Mouse (Mus musculus): Measurements from ENCODE around the gene Hk2. TPM values are rescaled to one million over a fixed set of nuclear protein-coding genes. Genes with fewer than 3 reads are reported as not detected.

Hk2 gene
- polyA plus RNA-seq (2014; fragmentation: Nextera tagmentation; extraction: Ambion mirVana) = 21.7 and 23.1 TPM in 2 replicates

GRCm38 (mm10) chr6:82774321-82774764 lies at the start of gene Hk2:
Gene Hk2 (minus strand): TSS chr6:82774454.
- Histone ChIP-seq H3K9ac (ENCODE audit: low read length) (peak within 1 kb of the TSS; percentile 56), H3K36me3 (ENCODE audit: control insufficient read depth, insufficient read depth, low read length) (no peaks in the 10 kb centered on the region), H3K27ac (ENCODE audit: low read depth, low read length) (peak within 1 kb of the TSS; percentile 58), H3K9me3 (ENCODE audit: control insufficient read depth, low read length) (no peaks in the 10 kb centered on the region), H3K4me2 (ENCODE audit: low read depth, low read length, severe bottlenecking) (peak within 1 kb of the TSS; percentile 93), H3K4me3 (ENCODE audit: low read depth, low read length) (peak within 1 kb of the TSS; percentile 59), H3K27me3 (ENCODE audit: control insufficient read depth, insufficient read depth, low read length) (no peaks in the 10 kb centered on the region), H3K4me1 (replicated peaks; ENCODE audit: control insufficient read depth, insufficient read depth, low read length) (peaks cover 6% of the 10 kb centered on the region; the same call in 1 of the 2 replicates)
- peak; percentile 96 for ATAC-seq (replicated peaks; ENCODE audit: low FRiP score)
- under 1% methylated on average over 39 of the region's 39 CpGs for WGBS
- DNase-seq (ENCODE audit: low spot score) = peak; percentile 96

- DNase-seq (ENCODE audit: low spot score) = no peak
- Histone ChIP-seq H3K27ac (ENCODE audit: low read depth, low read length) (no peak overlapping the region), H3K4me3 (ENCODE audit: low read depth, low read length) (no peak overlapping the region), H3K9ac (ENCODE audit: low read length) (no peak overlapping the region), H3K27me3 (ENCODE audit: control insufficient read depth, insufficient read depth, low read length) (no peaks in the 10 kb centered on the region), H3K9me3 (ENCODE audit: control insufficient read depth, low read length) (no peaks in the 10 kb centered on the region), H3K4me2 (ENCODE audit: low read depth, low read length, severe bottlenecking) (no peak overlapping the region), H3K4me1 (replicated peaks; ENCODE audit: control insufficient read depth, insufficient read depth, low read length) (no peaks in the 10 kb centered on the region), H3K36me3 (ENCODE audit: control insufficient read depth, insufficient read depth, low read length) (no peaks in the 10 kb centered on the region)
- 60% methylated on average over 4 of the region's 4 CpGs for WGBS
- no peak for ATAC-seq (replicated peaks; ENCODE audit: low FRiP score)
These were observed 47.6 kb upstream of the Hk2 start for GRCm38 (mm10) chr6:82821758-82822253.

- DNase-seq (ENCODE audit: low spot score) (no peak), ATAC-seq (replicated peaks; ENCODE audit: low FRiP score) (no peak)
- Histone ChIP-seq H3K4me3 (ENCODE audit: low read depth, low read length) (no peak overlapping the region), H3K27ac (ENCODE audit: low read depth, low read length) (no peak overlapping the region), H3K4me2 (ENCODE audit: low read depth, low read length, severe bottlenecking) (no peak overlapping the region), H3K9ac (ENCODE audit: low read length) (no peak overlapping the region), H3K36me3 (ENCODE audit: control insufficient read depth, insufficient read depth, low read length) (no peaks in the 10 kb centered on the region), H3K27me3 (ENCODE audit: control insufficient read depth, insufficient read depth, low read length) (no peaks in the 10 kb centered on the region), H3K9me3 (ENCODE audit: control insufficient read depth, low read length) (no peaks in the 10 kb centered on the region), H3K4me1 (replicated peaks; ENCODE audit: control insufficient read depth, insufficient read depth, low read length) (no peaks in the 10 kb centered on the region)
- 81% methylated on average over 3 of the region's 3 CpGs for WGBS
These were observed 46.5 kb upstream of the Hk2 start for GRCm38 (mm10) chr6:82820716-82821115.

- DNase-seq (ENCODE audit: low spot score) (no peak), ATAC-seq (replicated peaks; ENCODE audit: low FRiP score) (no peak)
- 72% methylated on average over 4 of the region's 4 CpGs for WGBS
- no peaks in the 10 kb centered on the region for H3K27me3 ChIP-seq (ENCODE audit: control insufficient read depth, insufficient read depth, low read length)
- no peak overlapping the region for H3K4me2 ChIP-seq (ENCODE audit: low read depth, low read length, severe bottlenecking)
- H3K27ac ChIP-seq (ENCODE audit: low read depth, low read length) = no peak overlapping the region
- no peaks in the 10 kb centered on the region for H3K9me3 ChIP-seq (ENCODE audit: control insufficient read depth, low read length)
- no peak overlapping the region for H3K4me3 ChIP-seq (ENCODE audit: low read depth, low read length)
- H3K36me3 ChIP-seq (ENCODE audit: control insufficient read depth, insufficient read depth, low read length) = no peaks in the 10 kb centered on the region
- H3K9ac ChIP-seq (ENCODE audit: low read length) = no peak overlapping the region
- no peaks in the 10 kb centered on the region for H3K4me1 ChIP-seq (replicated peaks; ENCODE audit: control insufficient read depth, insufficient read depth, low read length)
These were observed 40.6 kb upstream of the Hk2 start for GRCm38 (mm10) chr6:82814821-82815220.

- ATAC-seq (replicated peaks; ENCODE audit: low FRiP score) (no peak), DNase-seq (ENCODE audit: low spot score) (no peak)
- H3K9me3 ChIP-seq (ENCODE audit: control insufficient read depth, low read length) = no peaks in the 10 kb centered on the region
- no peaks in the 10 kb centered on the region for H3K27me3 ChIP-seq (ENCODE audit: control insufficient read depth, insufficient read depth, low read length)
- H3K9ac ChIP-seq (ENCODE audit: low read length) = no peak overlapping the region
- H3K36me3 ChIP-seq (ENCODE audit: control insufficient read depth, insufficient read depth, low read length) = no peaks in the 10 kb centered on the region
- WGBS = 83% methylated on average over 7 of the region's 7 CpGs
- H3K4me1 ChIP-seq (replicated peaks; ENCODE audit: control insufficient read depth, insufficient read depth, low read length) = no peaks in the 10 kb centered on the region
- H3K4me2 ChIP-seq (ENCODE audit: low read depth, low read length, severe bottlenecking) = no peak overlapping the region
- H3K27ac ChIP-seq (ENCODE audit: low read depth, low read length) = no peak overlapping the region
- H3K4me3 ChIP-seq (ENCODE audit: low read depth, low read length) = no peak overlapping the region
These were observed 33.9 kb upstream of the Hk2 start for GRCm38 (mm10) chr6:82807984-82808700.

GRCm38 (mm10) chr6:82806971-82807370 lies 32.7 kb upstream of the Hk2 start:
- ATAC-seq (replicated peaks; ENCODE audit: low FRiP score) (no peak), DNase-seq (ENCODE audit: low spot score) (no peak)
- Histone ChIP-seq H3K27ac (ENCODE audit: low read depth, low read length) (no peak overlapping the region), H3K9ac (ENCODE audit: low read length) (no peak overlapping the region), H3K36me3 (ENCODE audit: control insufficient read depth, insufficient read depth, low read length) (no peaks in the 10 kb centered on the region), H3K4me3 (ENCODE audit: low read depth, low read length) (no peak overlapping the region), H3K4me2 (ENCODE audit: low read depth, low read length, severe bottlenecking) (no peak overlapping the region), H3K4me1 (replicated peaks; ENCODE audit: control insufficient read depth, insufficient read depth, low read length) (no peaks in the 10 kb centered on the region), H3K27me3 (ENCODE audit: control insufficient read depth, insufficient read depth, low read length) (no peaks in the 10 kb centered on the region), H3K9me3 (ENCODE audit: control insufficient read depth, low read length) (no peaks in the 10 kb centered on the region)
- 79% methylated on average over 3 of the region's 3 CpGs for WGBS

GRCm38 (mm10) chr6:82806503-82806902 lies 32.2 kb upstream of the Hk2 start:
- H3K36me3 ChIP-seq (ENCODE audit: control insufficient read depth, insufficient read depth, low read length) = no peaks in the 10 kb centered on the region
- ATAC-seq (replicated peaks; ENCODE audit: low FRiP score) (no peak), DNase-seq (ENCODE audit: low spot score) (no peak)
- no peak overlapping the region for H3K9ac ChIP-seq (ENCODE audit: low read length)
- no peaks in the 10 kb centered on the region for H3K9me3 ChIP-seq (ENCODE audit: control insufficient read depth, low read length)
- no peak overlapping the region for H3K4me2 ChIP-seq (ENCODE audit: low read depth, low read length, severe bottlenecking)
- no peaks in the 10 kb centered on the region for H3K27me3 ChIP-seq (ENCODE audit: control insufficient read depth, insufficient read depth, low read length)
- WGBS = 80% methylated on average over 6 of the region's 6 CpGs
- H3K4me3 ChIP-seq (ENCODE audit: low read depth, low read length) = no peak overlapping the region
- no peak overlapping the region for H3K27ac ChIP-seq (ENCODE audit: low read depth, low read length)
- no peaks in the 10 kb centered on the region for H3K4me1 ChIP-seq (replicated peaks; ENCODE audit: control insufficient read depth, insufficient read depth, low read length)

GRCm38 (mm10) chr6:82805894-82806293 lies 31.6 kb upstream of the Hk2 start:
- no peak overlapping the region for H3K9ac ChIP-seq (ENCODE audit: low read length)
- H3K4me2 ChIP-seq (ENCODE audit: low read depth, low read length, severe bottlenecking) = no peak overlapping the region
- H3K27ac ChIP-seq (ENCODE audit: low read depth, low read length) = no peak overlapping the region
- H3K36me3 ChIP-seq (ENCODE audit: control insufficient read depth, insufficient read depth, low read length) = no peaks in the 10 kb centered on the region
- no peaks in the 10 kb centered on the region for H3K27me3 ChIP-seq (ENCODE audit: control insufficient read depth, insufficient read depth, low read length)
- H3K9me3 ChIP-seq (ENCODE audit: control insufficient read depth, low read length) = no peaks in the 10 kb centered on the region
- DNase-seq (ENCODE audit: low spot score) (no peak), ATAC-seq (replicated peaks; ENCODE audit: low FRiP score) (no peak)
- H3K4me1 ChIP-seq (replicated peaks; ENCODE audit: control insufficient read depth, insufficient read depth, low read length) = no peaks in the 10 kb centered on the region
- WGBS = 90% methylated on average over 3 of the region's 3 CpGs
- no peak overlapping the region for H3K4me3 ChIP-seq (ENCODE audit: low read depth, low read length)

GRCm38 (mm10) chr6:82804984-82805383 lies 30.7 kb upstream of the Hk2 start:
- Histone ChIP-seq H3K9me3 (ENCODE audit: control insufficient read depth, low read length) (no peaks in the 10 kb centered on the region), H3K4me3 (ENCODE audit: low read depth, low read length) (no peak overlapping the region), H3K4me2 (ENCODE audit: low read depth, low read length, severe bottlenecking) (no peak overlapping the region), H3K27me3 (ENCODE audit: control insufficient read depth, insufficient read depth, low read length) (no peaks in the 10 kb centered on the region), H3K9ac (ENCODE audit: low read length) (no peak overlapping the region), H3K4me1 (replicated peaks; ENCODE audit: control insufficient read depth, insufficient read depth, low read length) (no peaks in the 10 kb centered on the region), H3K36me3 (ENCODE audit: control insufficient read depth, insufficient read depth, low read length) (no peaks in the 10 kb centered on the region), H3K27ac (ENCODE audit: low read depth, low read length) (no peak overlapping the region)
- no peak for DNase-seq (ENCODE audit: low spot score)
- 86% methylated on average over 3 of the region's 3 CpGs for WGBS
- ATAC-seq (replicated peaks; ENCODE audit: low FRiP score) = no peak
